Mouse (Mus musculus) G1E-ER4 (cell line): ENCODE results near the gene Vmn2r42. TPM values are rescaled to one million over a fixed set of nuclear protein-coding genes. Genes with fewer than 3 reads are reported as not detected.
"Not testable (repeated sequence)": the region's sequence is repeated elsewhere in the genome, so short reads cannot be mapped to it uniquely, and the experiment has no call there.

Source experiments
- GATA1 ChIP-seq: IDR thresholded peaks from one replicate; pipeline ENCODE4 v1.8.0; 2012; ENCODE audit warnings: low read length, inconsistent platforms
- polyA plus RNA-seq: library from polyadenylated mRNA; stranded (reverse); fragments of >175 nt; gene quantifications from 2 replicates; pipeline ENCODE4 v1.2.3, GENCODE M21; 2012

The Vmn2r42 gene
- polyA plus RNA-seq: not detected in 2 replicates

DNA sequence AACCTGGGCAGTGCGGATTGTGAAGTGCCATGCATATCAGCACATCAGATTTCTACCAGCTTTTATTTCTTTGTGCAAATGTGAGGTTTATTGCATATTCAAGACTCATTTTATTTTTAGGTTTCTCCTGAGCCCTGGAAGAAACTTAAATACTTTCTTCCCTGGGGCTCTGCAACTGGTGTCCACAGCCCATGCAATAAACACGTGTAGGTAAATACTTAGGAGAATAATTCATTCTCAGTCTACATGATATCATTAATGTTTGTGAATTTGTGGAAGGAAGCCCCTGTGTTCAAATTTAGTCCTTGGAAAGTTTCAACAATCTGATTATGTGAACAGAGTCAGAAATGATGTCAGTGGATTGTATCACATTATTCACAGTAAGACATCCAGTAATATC is at the start of gene Vmn2r42:
Gene Vmn2r42, minus strand, starts transcription at position 101 of the 400 bp plus-strand sequence.
- TF ChIP-seq GATA1: not testable (repeated sequence)

DNA sequence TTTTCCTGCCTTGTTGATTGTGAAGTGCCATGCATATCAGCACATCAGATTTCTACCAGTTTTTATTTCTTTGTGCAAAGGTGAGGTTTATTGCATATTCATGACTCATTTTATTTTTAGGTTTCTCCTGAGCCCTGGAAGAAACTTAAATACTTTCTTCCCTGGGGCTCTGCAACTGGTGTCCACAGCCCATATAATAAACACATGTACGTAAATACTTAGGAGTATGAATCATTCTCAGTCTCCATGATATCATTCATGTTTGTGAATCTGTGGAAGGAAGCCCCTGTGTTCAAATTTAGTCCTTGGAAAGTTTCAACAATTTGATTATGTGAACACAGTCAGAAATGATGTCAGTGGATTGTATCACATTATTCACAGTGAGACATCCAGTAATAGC is 38.6 kb downstream of the Vmn2r42 start, which contains the start of gene Vmn2r41:
Gene Vmn2r41, minus strand, starts transcription at position 101 of the 400 bp plus-strand sequence.
- TF ChIP-seq GATA1: not testable (repeated sequence)

Other genes starting within 250 kb of the Vmn2r42 start
- gene Vmn2r41, start 38.7 kb downstream of the Vmn2r42 start, polyA plus RNA-seq: not detected in 2 replicates
- gene Vmn2r43, start 60.3 kb upstream of the Vmn2r42 start, polyA plus RNA-seq: not detected in 2 replicates
- gene Vmn2r44, start 183.0 kb upstream of the Vmn2r42 start, polyA plus RNA-seq: not detected in 2 replicates